Mouse (Mus musculus): ENCODE measurements around the gene Sdc1. TPM values are rescaled to one million over a fixed set of nuclear protein-coding genes. Genes with fewer than 3 reads are reported as not detected.

Gene Sdc1
- total and polyA plus RNA-seq, 3 experiments = 1.7 to 5.3 (median 2.6) TPM

DNA sequence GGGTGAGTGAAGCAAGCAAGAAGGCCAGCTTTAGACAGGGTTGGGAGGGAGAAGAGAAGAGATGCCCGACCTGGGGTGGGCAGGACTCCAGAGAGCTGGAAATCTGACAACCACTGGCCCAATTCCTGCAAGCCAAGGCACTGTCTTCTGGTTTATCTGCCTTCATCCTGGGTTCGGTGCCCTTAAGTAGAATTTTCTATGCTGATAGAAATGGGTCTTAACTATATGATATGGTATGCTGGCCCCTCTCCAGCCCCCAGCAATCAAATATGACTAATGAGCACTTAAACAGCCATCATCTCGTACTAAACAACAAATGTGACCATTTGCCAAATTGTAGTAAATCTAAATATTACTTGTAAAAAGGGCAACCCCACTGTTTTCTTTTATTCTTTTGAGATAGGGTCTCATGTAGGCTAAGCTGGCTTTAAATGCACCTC is 47.1 kb downstream of the Sdc1 start:
- H3K79me2 ChIP-seq (replicated peaks; ENCODE audit: control insufficient read depth, extremely low read depth, insufficient read depth, poor library complexity, severe bottlenecking) = no peaks in the 10 kb centered on the region
- in situ Hi-C loops (cut with MboI; ENCODE audit: low pct_ligation_motif_present, low pct_unique_long_range_greater_than_20kb, low sequenced_read_pairs) = no loop called here
- H3K4me2 ChIP-seq (ENCODE audit: insufficient read depth, low read depth, poor library complexity, severe bottlenecking) = no peak overlapping the region
- peaks cover 0 to under 1% of the 10 kb centered on the region in 2 experiments; a peak in 1 of 4 replicates for H3K4me1 ChIP-seq (ENCODE audit: control insufficient read depth in 1 of 2, insufficient read depth in 2 of 2)
- dilution Hi-C loops (cut with MboI; ENCODE audit: extremely low pct_ligation_motif_present, extremely low pct_unique_long_range_greater_than_20kb, low sequenced_read_pairs) = no loop called here
- H3K36me3 ChIP-seq (replicated peaks in 1 of 2; ENCODE audit: control insufficient read depth in 1 of 2, insufficient read depth in 1 of 2, low read length in 1 of 2) = no peaks in the 10 kb centered on the region
- no peak overlapping the region for H3K4me3 ChIP-seq (replicated peaks in 1 of 3; ENCODE audit: low read depth in 2 of 3, low read length in 2 of 3, poor library complexity in 1 of 3)
- no peak for DNase-seq (ENCODE audit: extremely low read depth)
- H3K9me3 ChIP-seq (replicated peaks; ENCODE audit: low read length) = no peaks in the 10 kb centered on the region
- no peak overlapping the region for H3K9ac ChIP-seq (ENCODE audit: insufficient read depth, low read depth)
- TF ChIP-seq E2F4 (IDR thresholded peaks at IDR 0.05; ENCODE audit: insufficient replicate concordance, low read depth, low read length) (no peak), MAFK (IDR thresholded peaks at IDR 0.05; ENCODE audit: insufficient replicate concordance, low read length) (no peak), MEF2A (IDR thresholded peaks at IDR 0.05; ENCODE audit: borderline replicate concordance, low read depth, low read length) (no peak), GABPA (IDR thresholded peaks at IDR 0.05; ENCODE audit: insufficient replicate concordance, low read depth, low read length) (no peak), EP300 (IDR thresholded peaks at IDR 0.05; ENCODE audit: low read length) (no peak), RCOR1 (conservative IDR thresholded peaks at IDR 0.05; ENCODE audit: low read depth, low read length) (no peak), TBP (conservative IDR thresholded peaks at IDR 0.05; ENCODE audit: low read depth, low read length) (no peak), MAZ (IDR thresholded peaks at IDR 0.05; ENCODE audit: low read depth, low read length) (no peak), ZNF384 (IDR thresholded peaks at IDR 0.05; ENCODE audit: low read depth, low read length) (no peak), IRF4 (IDR thresholded peaks at IDR 0.05; ENCODE audit: low read depth, low read length) (no peak), BHLHE40 (IDR thresholded peaks at IDR 0.05; ENCODE audit: low read depth, low read length) (no peak), POLR2AphosphoS2 (IDR thresholded peaks at IDR 0.05; ENCODE audit: low read depth, low read length) (no peak), POLR2A (IDR thresholded peaks at IDR 0.05; ENCODE audit: low read depth, low read length) (no peak), TCF12 (IDR thresholded peaks at IDR 0.05; ENCODE audit: low read depth, low read length) (no peak), NRF1 (IDR thresholded peaks at IDR 0.05; ENCODE audit: low read depth, low read length) (no peak), JUND (conservative IDR thresholded peaks at IDR 0.05; ENCODE audit: low read depth, low read length) (no peak), UBTF (IDR thresholded peaks at IDR 0.05; ENCODE audit: low read depth, low read length) (no peak), MAX (IDR thresholded peaks at IDR 0.05; ENCODE audit: low read length) (no peak), CTCF (conservative IDR thresholded peaks at IDR 0.05 in 1 of 2, IDR thresholded peaks at IDR 0.05 in 1 of 2; ENCODE audit: low read depth in 2 of 2, low read length in 2 of 2) (no peak), MYC (IDR thresholded peaks at IDR 0.05; ENCODE audit: low read depth, low read length) (no peak)
- no peaks in the 10 kb centered on the region for H3K27me3 ChIP-seq (replicated peaks)
- H3K27ac ChIP-seq (ENCODE audit: insufficient read depth, low read depth) = no peak overlapping the region

DNA sequence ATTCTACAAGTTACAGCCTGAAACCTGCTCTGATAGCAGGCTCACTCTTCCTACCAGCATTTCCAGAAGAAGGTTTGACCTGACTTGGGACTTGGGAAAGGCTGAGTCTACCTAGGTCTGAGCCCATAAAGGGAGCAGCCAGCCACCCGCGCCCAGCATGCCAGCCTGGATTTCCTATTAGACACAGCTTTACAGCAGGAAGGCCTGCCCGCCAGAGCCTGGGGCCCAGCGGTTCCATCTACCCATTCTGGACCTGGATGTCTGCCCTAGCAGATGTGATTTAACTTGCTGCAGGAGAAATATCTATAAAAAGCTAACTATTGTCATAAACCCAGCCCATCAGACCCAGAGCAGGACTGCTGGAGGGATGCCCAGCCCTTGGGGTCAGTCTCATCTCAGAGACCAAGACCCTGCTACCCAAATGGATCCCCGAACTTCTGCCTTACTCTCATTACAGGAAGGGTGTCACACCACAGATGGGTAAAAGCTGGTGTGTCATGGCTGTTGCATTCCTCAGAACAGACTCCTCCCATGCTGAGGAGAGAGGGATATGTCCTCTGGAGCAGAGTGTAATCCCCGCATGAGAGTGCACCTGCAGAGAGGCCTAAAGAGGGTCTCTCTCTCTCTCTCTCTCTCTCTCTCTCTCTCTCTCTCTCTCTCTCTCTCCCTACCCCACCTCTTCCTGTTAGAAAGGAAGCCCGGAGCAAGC is 54.0 kb downstream of the Sdc1 start:
- dilution Hi-C loops (cut with MboI; ENCODE audit: extremely low pct_ligation_motif_present, extremely low pct_unique_long_range_greater_than_20kb, low sequenced_read_pairs) (no loop called here), in situ Hi-C loops (cut with MboI; ENCODE audit: low pct_ligation_motif_present, low pct_unique_long_range_greater_than_20kb, low sequenced_read_pairs) (loop anchor here (5.0 kb wide), 1 partner anchor 43 kb away; no protein-coding TSS in a partner anchor)

More for the DNA sequence above, 54.0 kb downstream of the Sdc1 start:
- TF ChIP-seq MEF2A (IDR thresholded peaks at IDR 0.05; ENCODE audit: borderline replicate concordance, low read depth, low read length) (no peak), POLR2A (IDR thresholded peaks at IDR 0.05; ENCODE audit: low read depth, low read length) (no peak), GABPA (IDR thresholded peaks at IDR 0.05; ENCODE audit: insufficient replicate concordance, low read depth, low read length) (no peak), SIN3A (IDR thresholded peaks at IDR 0.05; ENCODE audit: low read length) (no peak), MAX (IDR thresholded peaks at IDR 0.05; ENCODE audit: low read length) (no peak), MAFK (IDR thresholded peaks at IDR 0.05; ENCODE audit: insufficient replicate concordance, low read length) (no peak), HCFC1 (IDR thresholded peaks at IDR 0.05; ENCODE audit: low read depth, low read length) (no peak), JUN (IDR thresholded peaks at IDR 0.05; ENCODE audit: insufficient read depth, low read depth, low read length) (no peak)
- H3K36me3 ChIP-seq (replicated peaks in 1 of 2; ENCODE audit: control insufficient read depth in 1 of 2, insufficient read depth in 1 of 2, low read length in 1 of 2) = no peaks in the 10 kb centered on the region
- no peaks in the 10 kb centered on the region for H3K79me2 ChIP-seq (replicated peaks; ENCODE audit: control insufficient read depth, extremely low read depth, insufficient read depth, poor library complexity, severe bottlenecking)
- H3K9me3 ChIP-seq (replicated peaks; ENCODE audit: low read length) = no peaks in the 10 kb centered on the region
- H3K4me1 ChIP-seq (ENCODE audit: control insufficient read depth in 1 of 2, insufficient read depth in 2 of 2) = peaks cover 8 to 42% of the 10 kb centered on the region in 2 experiments; a peak in 3 of 4 replicates
- no peak overlapping the region for H3K27ac ChIP-seq (ENCODE audit: insufficient read depth, low read depth)
- H3K4me2 ChIP-seq (ENCODE audit: insufficient read depth, low read depth, poor library complexity, severe bottlenecking) = no peak overlapping the region
- H3K9ac ChIP-seq (ENCODE audit: insufficient read depth, low read depth) = no peak overlapping the region
- H3K4me3 ChIP-seq (replicated peaks in 1 of 3; ENCODE audit: low read depth in 2 of 3, low read length in 2 of 3, poor library complexity in 1 of 3) = no peak overlapping the region
- H3K27me3 ChIP-seq (replicated peaks) = no peaks in the 10 kb centered on the region
- no peak for DNase-seq (ENCODE audit: extremely low read depth)

Data from CH12.LX (cell line).